Mouse (Mus musculus) bone marrow, adult 2 months (tissue): ENCODE measurements around the gene Slc25a11.

Experiments
- CTCF ChIP-seq: fragments of 200-500 bp; IDR thresholded peaks from 2 replicates; pipeline ENCODE4 v1.5.1; 2011; ENCODE audit warnings: low read length, control low read depth; ENCODE audit not compliant: control insufficient read depth, insufficient read depth
- POLR2A ChIP-seq: fragments of 200-500 bp; IDR thresholded peaks from 2 replicates; pipeline ENCODE4 v1.6.1; 2011; ENCODE audit warnings: low read depth, mild to moderate bottlenecking, control low read depth, low read length, borderline replicate concordance; ENCODE audit not compliant: control insufficient read depth

- TF ChIP-seq POLR2A, result no peak
- no peak for TF ChIP-seq CTCF
Measured at GRCm38 (mm10) chr11:70678092-70678491, 30.8 kb upstream of the Slc25a11 start.
